Mouse (Mus musculus): Measurements from ENCODE around the gene Fcgr4. TPM values are rescaled to one million over a fixed set of nuclear protein-coding genes. Genes with fewer than 3 reads are reported as not detected.
"Not testable (repeated sequence)": the region's sequence is repeated elsewhere in the genome, so short reads cannot be mapped to it uniquely, and the experiment has no call there.

The Fcgr4 gene
- polyA plus RNA-seq, 1 experiment from 2014 or later = 0.35 TPM

DNA sequence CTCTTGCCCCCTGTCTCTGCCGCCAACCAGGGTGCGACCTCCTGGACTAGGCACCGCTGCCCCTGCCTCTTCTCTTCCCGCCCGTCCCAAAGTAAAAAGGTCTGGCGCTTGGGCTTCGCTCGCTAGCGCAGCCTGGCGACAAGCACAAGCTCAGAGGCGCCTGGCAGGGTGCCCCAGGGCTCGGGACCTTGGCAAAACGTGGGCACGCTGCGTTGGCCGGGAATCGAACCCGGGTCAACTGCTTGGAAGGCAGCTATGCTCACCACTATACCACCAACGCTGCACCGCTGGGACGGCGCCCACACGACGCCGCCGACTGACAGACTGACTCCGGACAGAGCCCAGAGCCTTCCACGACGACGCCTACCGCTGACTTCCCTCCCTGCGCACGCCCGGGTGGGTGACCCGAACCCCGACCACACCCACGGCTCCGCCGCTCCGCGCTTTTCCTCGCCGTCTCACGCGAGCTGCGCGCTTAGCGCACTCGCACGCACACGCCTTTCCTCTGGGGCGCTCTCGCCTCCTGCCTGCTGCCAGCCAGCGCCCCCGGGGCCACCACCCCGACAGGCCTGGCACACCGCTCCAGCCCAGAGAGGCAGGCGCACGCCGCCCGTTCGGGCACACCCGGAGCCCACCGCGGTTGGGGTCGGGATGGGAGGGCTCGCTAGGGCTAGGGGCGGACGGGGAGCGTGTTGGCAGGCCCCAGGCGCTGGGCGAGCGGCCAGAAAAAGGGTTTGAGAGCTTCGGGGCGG is 45.9 kb downstream of the Fcgr4 start, which contains the start of gene Fcgr3:
TSS of gene Fcgr3 (minus strand) at position 445 of the 752 bp plus-strand sequence.
- peak within 1 kb of the TSS; percentile 39; the same call in 1 of the 2 replicates for H3K9ac ChIP-seq (ENCODE audit: low read length)
- 3% methylated on average over 37 of the region's 75 CpGs for WGBS
- not testable (repeated sequence) for H3K27ac ChIP-seq (ENCODE audit: low read depth, low read length)

GRCm38 (mm10) chr1:171065243-171065587 is 46.5 kb downstream of the Fcgr4 start:
- 0% methylated on average over 16 of the region's 35 CpGs for WGBS
- not testable (repeated sequence) for H3K4me1 ChIP-seq (replicated peaks; ENCODE audit: control insufficient read depth, insufficient read depth, low read length); DNase-seq (ENCODE audit: low spot score)

More for the DNA sequence above, 45.9 kb downstream of the Fcgr4 start, which contains the start of gene Fcgr3:
- Histone ChIP-seq H3K4me2 (ENCODE audit: low read depth, low read length, severe bottlenecking) (peak within 1 kb of the TSS; percentile 58), H3K4me3 (ENCODE audit: low read depth, low read length) (peak within 1 kb of the TSS; percentile 45), H3K27me3 (ENCODE audit: control insufficient read depth, insufficient read depth, low read length) (peaks cover 22% of the 10 kb centered on the region)
- peak; percentile 92 for DNase-seq (ENCODE audit: low spot score)
- not testable (repeated sequence) for H3K36me3 ChIP-seq (ENCODE audit: control insufficient read depth, insufficient read depth, low read length); H3K4me1 ChIP-seq (replicated peaks; ENCODE audit: control insufficient read depth, insufficient read depth, low read length); H3K9me3 ChIP-seq (ENCODE audit: control insufficient read depth, low read length)
- peak; percentile 63 for ATAC-seq (replicated peaks; ENCODE audit: low FRiP score)

GRCm38 (mm10) chr1:171065768-171066167 is 47.0 kb downstream of the Fcgr4 start:
- H3K36me3 ChIP-seq (ENCODE audit: control insufficient read depth, insufficient read depth, low read length); H3K9ac ChIP-seq (ENCODE audit: low read length); DNase-seq (ENCODE audit: low spot score); H3K9me3 ChIP-seq (ENCODE audit: control insufficient read depth, low read length); H3K27ac ChIP-seq (ENCODE audit: low read depth, low read length); H3K4me1 ChIP-seq (replicated peaks; ENCODE audit: control insufficient read depth, insufficient read depth, low read length); H3K4me2 ChIP-seq (ENCODE audit: low read depth, low read length, severe bottlenecking): not testable (repeated sequence)
- 5% methylated on average over 26 of the region's 45 CpGs for WGBS
- Histone ChIP-seq H3K27me3 (ENCODE audit: control insufficient read depth, insufficient read depth, low read length) (peaks cover 26% of the 10 kb centered on the region), H3K4me3 (ENCODE audit: low read depth, low read length) (peak overlapping the region; percentile 21; the same call in 1 of the 2 replicates)
- peak; percentile 19 for ATAC-seq (replicated peaks; ENCODE audit: low FRiP score)

More at GRCm38 (mm10) chr1:171065243-171065587, 46.5 kb downstream of the Fcgr4 start:
- not testable (repeated sequence) for H3K36me3 ChIP-seq (ENCODE audit: control insufficient read depth, insufficient read depth, low read length); H3K9me3 ChIP-seq (ENCODE audit: control insufficient read depth, low read length); H3K27ac ChIP-seq (ENCODE audit: low read depth, low read length); H3K9ac ChIP-seq (ENCODE audit: low read length)
- Histone ChIP-seq H3K27me3 (ENCODE audit: control insufficient read depth, insufficient read depth, low read length) (peaks cover 26% of the 10 kb centered on the region), H3K4me3 (ENCODE audit: low read depth, low read length) (peak overlapping the region; percentile 45), H3K4me2 (ENCODE audit: low read depth, low read length, severe bottlenecking) (peak overlapping the region; percentile 37; the same call in 1 of the 2 replicates)
- ATAC-seq (replicated peaks; ENCODE audit: low FRiP score) = peak; percentile 45

DNA sequence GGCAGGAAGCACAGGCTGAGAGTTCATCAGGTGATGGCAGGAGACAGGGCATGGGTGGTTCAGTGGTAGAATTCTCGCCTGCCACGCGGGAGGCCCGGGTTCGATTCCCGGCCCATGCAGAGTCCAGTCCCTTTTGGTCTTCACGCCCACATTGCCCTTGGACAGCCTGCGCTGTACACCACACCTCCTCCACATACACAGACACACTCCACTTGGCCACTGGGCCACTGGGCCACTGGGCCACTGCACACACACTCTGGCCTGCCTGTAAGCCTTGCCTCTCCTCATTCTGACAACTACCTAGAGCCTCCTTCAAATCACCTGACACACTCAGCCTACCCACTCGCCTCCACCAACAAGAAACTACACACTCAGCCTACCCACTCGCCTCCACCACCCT is 47.9 kb downstream of the Fcgr4 start:
- 18% methylated on average over 2 of the region's 10 CpGs for WGBS
- not testable (repeated sequence) for H3K9ac ChIP-seq (ENCODE audit: low read length); H3K9me3 ChIP-seq (ENCODE audit: control insufficient read depth, low read length); H3K4me1 ChIP-seq (replicated peaks; ENCODE audit: control insufficient read depth, insufficient read depth, low read length); H3K4me3 ChIP-seq (ENCODE audit: low read depth, low read length); H3K36me3 ChIP-seq (ENCODE audit: control insufficient read depth, insufficient read depth, low read length); H3K27ac ChIP-seq (ENCODE audit: low read depth, low read length); H3K4me2 ChIP-seq (ENCODE audit: low read depth, low read length, severe bottlenecking); DNase-seq (ENCODE audit: low spot score)
- peak; percentile 36 for ATAC-seq (replicated peaks; ENCODE audit: low FRiP score)
- H3K27me3 ChIP-seq (ENCODE audit: control insufficient read depth, insufficient read depth, low read length) = peaks cover 29% of the 10 kb centered on the region

DNA sequence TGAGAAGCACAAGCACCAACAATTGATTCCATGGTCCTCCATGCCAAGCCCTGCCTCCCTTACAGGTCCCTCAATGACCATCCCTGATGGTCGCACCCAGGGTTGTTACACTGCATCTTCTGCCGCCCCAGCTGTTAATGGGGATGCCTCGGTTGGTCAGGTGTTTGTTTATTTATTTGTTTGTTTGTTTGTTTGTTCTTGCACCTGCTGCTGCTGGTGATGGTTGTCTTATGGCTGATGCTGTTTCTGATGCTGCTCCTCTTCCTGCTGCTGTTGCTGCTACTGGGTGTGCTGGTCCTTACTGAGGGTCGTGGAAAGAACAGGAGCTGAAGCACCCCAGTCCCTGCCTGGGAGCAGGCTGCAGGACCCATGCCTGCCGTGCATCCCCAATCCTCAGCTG is 49.2 kb downstream of the Fcgr4 start:
- H3K27me3 ChIP-seq (ENCODE audit: control insufficient read depth, insufficient read depth, low read length) = peaks cover 29% of the 10 kb centered on the region
- peak; percentile 54 for DNase-seq (ENCODE audit: low spot score)
- not testable (repeated sequence) for H3K4me1 ChIP-seq (replicated peaks; ENCODE audit: control insufficient read depth, insufficient read depth, low read length); H3K9me3 ChIP-seq (ENCODE audit: control insufficient read depth, low read length); H3K36me3 ChIP-seq (ENCODE audit: control insufficient read depth, insufficient read depth, low read length); H3K27ac ChIP-seq (ENCODE audit: low read depth, low read length); H3K9ac ChIP-seq (ENCODE audit: low read length); H3K4me3 ChIP-seq (ENCODE audit: low read depth, low read length); H3K4me2 ChIP-seq (ENCODE audit: low read depth, low read length, severe bottlenecking); ATAC-seq (replicated peaks; ENCODE audit: low FRiP score)
- 47% methylated on average over 5 of the region's 5 CpGs for WGBS

GRCm38 (mm10) chr1:171069508-171069907 is 50.8 kb downstream of the Fcgr4 start:
- not testable (repeated sequence) for H3K4me2 ChIP-seq (ENCODE audit: low read depth, low read length, severe bottlenecking); ATAC-seq (replicated peaks; ENCODE audit: low FRiP score); H3K36me3 ChIP-seq (ENCODE audit: control insufficient read depth, insufficient read depth, low read length); H3K27ac ChIP-seq (ENCODE audit: low read depth, low read length); H3K4me1 ChIP-seq (replicated peaks; ENCODE audit: control insufficient read depth, insufficient read depth, low read length); H3K4me3 ChIP-seq (ENCODE audit: low read depth, low read length); H3K9ac ChIP-seq (ENCODE audit: low read length); H3K9me3 ChIP-seq (ENCODE audit: control insufficient read depth, low read length)
- peak; percentile 54 for DNase-seq (ENCODE audit: low spot score)
- 66% methylated on average over 3 of the region's 3 CpGs for WGBS
- peaks cover 27% of the 10 kb centered on the region for H3K27me3 ChIP-seq (ENCODE audit: control insufficient read depth, insufficient read depth, low read length)

DNA sequence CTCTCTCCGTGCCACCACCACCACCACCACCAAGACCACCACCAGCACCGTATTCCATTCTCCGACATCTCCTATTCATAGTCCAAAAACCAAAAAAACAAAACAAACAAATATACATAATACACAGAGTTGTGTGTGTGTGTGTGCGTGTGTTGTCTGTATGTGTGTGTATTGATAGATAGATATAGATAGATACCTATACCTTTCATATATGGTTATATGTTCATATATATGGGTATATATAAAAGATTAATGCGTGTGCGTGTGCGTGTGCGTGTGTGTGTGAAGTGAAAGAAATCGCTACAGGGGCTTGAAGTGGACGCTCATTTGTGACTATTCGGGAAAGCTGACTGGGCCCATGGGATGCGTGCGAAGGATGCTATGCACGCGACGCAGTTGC is 52.2 kb downstream of the Fcgr4 start:
- not testable (repeated sequence) for H3K9ac ChIP-seq (ENCODE audit: low read length); H3K4me1 ChIP-seq (replicated peaks; ENCODE audit: control insufficient read depth, insufficient read depth, low read length); H3K4me3 ChIP-seq (ENCODE audit: low read depth, low read length); H3K9me3 ChIP-seq (ENCODE audit: control insufficient read depth, low read length); H3K4me2 ChIP-seq (ENCODE audit: low read depth, low read length, severe bottlenecking); H3K36me3 ChIP-seq (ENCODE audit: control insufficient read depth, insufficient read depth, low read length); ATAC-seq (replicated peaks; ENCODE audit: low FRiP score); DNase-seq (ENCODE audit: low spot score); H3K27ac ChIP-seq (ENCODE audit: low read depth, low read length)
- 24% methylated on average over 11 of the region's 16 CpGs for WGBS
- H3K27me3 ChIP-seq (ENCODE audit: control insufficient read depth, insufficient read depth, low read length) = peaks cover 21% of the 10 kb centered on the region

GRCm38 (mm10) chr1:171071726-171072125 is 53.0 kb downstream of the Fcgr4 start:
- H3K27me3 ChIP-seq (ENCODE audit: control insufficient read depth, insufficient read depth, low read length) = peaks cover 20% of the 10 kb centered on the region
- H3K36me3 ChIP-seq (ENCODE audit: control insufficient read depth, insufficient read depth, low read length); H3K4me2 ChIP-seq (ENCODE audit: low read depth, low read length, severe bottlenecking); H3K4me3 ChIP-seq (ENCODE audit: low read depth, low read length); H3K27ac ChIP-seq (ENCODE audit: low read depth, low read length); H3K9me3 ChIP-seq (ENCODE audit: control insufficient read depth, low read length); DNase-seq (ENCODE audit: low spot score); H3K4me1 ChIP-seq (replicated peaks; ENCODE audit: control insufficient read depth, insufficient read depth, low read length); H3K9ac ChIP-seq (ENCODE audit: low read length): not testable (repeated sequence)
- peak; percentile 60 for ATAC-seq (replicated peaks; ENCODE audit: low FRiP score)
- no CpG with 5 or more reads among the region's 35 CpGs for WGBS

GRCm38 (mm10) chr1:171072217-171072616 is 53.5 kb downstream of the Fcgr4 start:
- no CpG with 5 or more reads among the region's 45 CpGs for WGBS
- peak; percentile 45 for ATAC-seq (replicated peaks; ENCODE audit: low FRiP score)
- H3K36me3 ChIP-seq (ENCODE audit: control insufficient read depth, insufficient read depth, low read length); H3K4me3 ChIP-seq (ENCODE audit: low read depth, low read length); H3K4me2 ChIP-seq (ENCODE audit: low read depth, low read length, severe bottlenecking); H3K9ac ChIP-seq (ENCODE audit: low read length); DNase-seq (ENCODE audit: low spot score); H3K27ac ChIP-seq (ENCODE audit: low read depth, low read length); H3K9me3 ChIP-seq (ENCODE audit: control insufficient read depth, low read length); H3K4me1 ChIP-seq (replicated peaks; ENCODE audit: control insufficient read depth, insufficient read depth, low read length): not testable (repeated sequence)
- peaks cover 23% of the 10 kb centered on the region for H3K27me3 ChIP-seq (ENCODE audit: control insufficient read depth, insufficient read depth, low read length)

Measured in forebrain, embryonic 11.5 days (tissue).